Mouse (Mus musculus) embryonic facial prominence, embryonic 12.5 days (tissue): ENCODE data around the gene Crabp1. TPM values are rescaled to one million over a fixed set of nuclear protein-coding genes. Genes with fewer than 3 reads are reported as not detected.

Experiments used
- ATAC-seq: fragments of 200-750 bp; cut with Nextera tagmentation; 2 replicates; pipeline ENCODE4 v1.8.0; 2017; ENCODE audit not compliant: insufficient number of reproducible peaks, insufficient read depth, low FRiP score, low TSS enrichment
- H3K27ac ChIP-seq: fragments of 300-500 bp; sonication (generic); 2 replicates; pipeline ENCODE4 v1.5.1; 2016; ENCODE audit warnings: mild to moderate bottlenecking
- H3K27me3 ChIP-seq: fragments of 300-500 bp; sonication (generic); 2 replicates; pipeline ENCODE4 v1.6.1; 2016; ENCODE audit warnings: mild to moderate bottlenecking, moderate library complexity
- H3K36me3 ChIP-seq: fragments of 300-500 bp; sonication (generic); 2 replicates; pipeline ENCODE4 v1.6.1; 2016; ENCODE audit warnings: mild to moderate bottlenecking
- H3K4me1 ChIP-seq: fragments of 300-500 bp; sonication (generic); 2 replicates; pipeline ENCODE4 v1.6.1; 2016
- H3K4me2 ChIP-seq: fragments of 300-500 bp; sonication (generic); replicated peaks from 2 replicates; pipeline ENCODE4 v1.6.1; 2016; ENCODE audit warnings: mild to moderate bottlenecking, moderate library complexity
- H3K4me3 ChIP-seq: fragments of 300-500 bp; sonication (generic); 2 replicates; pipeline ENCODE4 v1.5.1; 2016; ENCODE audit warnings: mild to moderate bottlenecking
- H3K9ac ChIP-seq: fragments of 300-500 bp; sonication (generic); 2 replicates; pipeline ENCODE4 v1.6.1; 2016; ENCODE audit warnings: mild to moderate bottlenecking, moderate library complexity
- H3K9me3 ChIP-seq: fragments of 300-500 bp; sonication (generic); 2 replicates; pipeline ENCODE4 v1.6.1; 2016; ENCODE audit warnings: mild to moderate bottlenecking, moderate library complexity
- WGBS: fragments of 180-500 bp; shearing (Covaris S2); methylation state at CpG from one replicate; pipeline ENCODE4 v1.1.7; 2016; 5-methylcytosine and 5-hydroxymethylcytosine counted together
- polyA plus RNA-seq: library from polyadenylated mRNA; unstranded; fragments of >200 nt; fragmentation: Nextera tagmentation; extraction: Ambion mirVana; gene quantifications from 2 replicates; pipeline ENCODE4 v1.2.1, GENCODE M21; 2016

Gene Crabp1
- 542 and 609 TPM in 2 replicates for polyA plus RNA-seq

GRCm38 (mm10) chr9:54764561-54765217 lies at the start of gene Crabp1:
Crabp1 (plus strand) TSS chr9:54764748.
- Histone ChIP-seq H3K27me3 (peaks cover 26% of the 10 kb centered on the region), H3K36me3 (no peaks in the 10 kb centered on the region), H3K4me2 (peak within 1 kb of the TSS; percentile 88), H3K9me3 (no peaks in the 10 kb centered on the region), H3K27ac (0 out of 2 replicates have a peak within 1 kb of the TSS, but pooled peaks have one; percentile 23), H3K9ac (peak within 1 kb of the TSS; percentile 50), H3K4me3 (peak within 1 kb of the TSS; percentile 48), H3K4me1 (peaks cover 22% of the 10 kb centered on the region)
- peak; percentile 64 for ATAC-seq
- under 1% methylated on average over 44 of the region's 45 CpGs for WGBS

GRCm38 (mm10) chr9:54715776-54716175 lies 48.8 kb upstream of the Crabp1 start:
- Histone ChIP-seq H3K36me3 (peaks cover 95% of the 10 kb centered on the region), H3K4me3 (no peak overlapping the region), H3K27me3 (no peaks in the 10 kb centered on the region), H3K4me1 (no peaks in the 10 kb centered on the region), H3K27ac (no peak overlapping the region), H3K9ac (no peak overlapping the region), H3K4me2 (no peak overlapping the region), H3K9me3 (no peaks in the 10 kb centered on the region)
- WGBS = 93% methylated on average over 3 of the region's 3 CpGs
- ATAC-seq = no peak

DNA sequence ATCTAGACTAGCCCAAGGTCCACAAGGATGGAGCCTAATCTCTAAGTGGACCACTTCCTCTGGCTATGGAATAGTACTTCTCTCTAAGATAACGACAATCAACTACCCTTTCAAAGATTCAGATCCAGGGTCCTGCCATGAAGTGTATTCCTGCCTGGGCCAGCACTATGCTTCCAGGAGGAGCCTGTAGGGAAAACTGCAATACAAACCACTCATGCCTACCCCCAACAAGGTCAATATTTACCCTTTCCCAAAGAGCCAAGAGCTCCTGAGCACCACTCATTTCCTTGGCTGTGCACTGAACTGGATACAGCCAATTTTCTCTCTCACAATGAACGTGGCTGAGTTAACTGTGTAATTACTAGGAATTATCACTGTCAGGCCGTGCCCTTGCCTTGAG lies 47.0 kb upstream of the Crabp1 start:
- Histone ChIP-seq H3K9ac (no peak overlapping the region), H3K36me3 (peaks cover 89% of the 10 kb centered on the region), H3K4me2 (no peak overlapping the region), H3K27ac (no peak overlapping the region), H3K4me3 (no peak overlapping the region), H3K4me1 (no peaks in the 10 kb centered on the region), H3K27me3 (no peaks in the 10 kb centered on the region), H3K9me3 (no peaks in the 10 kb centered on the region)
- ATAC-seq = no peak
- 79% methylated on average over 3 of the region's 3 CpGs for WGBS

GRCm38 (mm10) chr9:54722156-54722555 lies 42.4 kb upstream of the Crabp1 start:
- no peaks in the 10 kb centered on the region for H3K27me3 ChIP-seq
- H3K36me3 ChIP-seq = peaks cover 87% of the 10 kb centered on the region
- 92% methylated on average over 7 of the region's 7 CpGs for WGBS
- no peaks in the 10 kb centered on the region for H3K9me3 ChIP-seq
- no peak for ATAC-seq
- H3K4me2 ChIP-seq = no peak overlapping the region
- H3K9ac ChIP-seq = no peak overlapping the region
- no peak overlapping the region for H3K27ac ChIP-seq
- no peaks in the 10 kb centered on the region for H3K4me1 ChIP-seq
- H3K4me3 ChIP-seq = no peak overlapping the region

- no peaks in the 10 kb centered on the region for H3K4me1 ChIP-seq
These were observed 42.0 kb upstream of the Crabp1 start for GRCm38 (mm10) chr9:54722596-54722995.

GRCm38 (mm10) chr9:54726315-54726714 lies 38.2 kb upstream of the Crabp1 start:
- Histone ChIP-seq H3K4me1 (no peaks in the 10 kb centered on the region), H3K9ac (no peak overlapping the region), H3K4me2 (no peak overlapping the region), H3K4me3 (no peak overlapping the region), H3K27me3 (no peaks in the 10 kb centered on the region), H3K27ac (no peak overlapping the region), H3K9me3 (no peaks in the 10 kb centered on the region), H3K36me3 (peaks cover 74% of the 10 kb centered on the region)
- no peak for ATAC-seq
- WGBS = 86% methylated on average over 5 of the region's 5 CpGs

More at GRCm38 (mm10) chr9:54722596-54722995, 42.0 kb upstream of the Crabp1 start:
- no peak overlapping the region for H3K9ac ChIP-seq
- 90% methylated on average over 4 of the region's 4 CpGs for WGBS
- H3K27ac ChIP-seq = no peak overlapping the region
- no peak overlapping the region for H3K4me3 ChIP-seq
- no peaks in the 10 kb centered on the region for H3K9me3 ChIP-seq
- ATAC-seq = no peak
- no peaks in the 10 kb centered on the region for H3K27me3 ChIP-seq
- peaks cover 87% of the 10 kb centered on the region for H3K36me3 ChIP-seq
- H3K4me2 ChIP-seq = no peak overlapping the region

DNA sequence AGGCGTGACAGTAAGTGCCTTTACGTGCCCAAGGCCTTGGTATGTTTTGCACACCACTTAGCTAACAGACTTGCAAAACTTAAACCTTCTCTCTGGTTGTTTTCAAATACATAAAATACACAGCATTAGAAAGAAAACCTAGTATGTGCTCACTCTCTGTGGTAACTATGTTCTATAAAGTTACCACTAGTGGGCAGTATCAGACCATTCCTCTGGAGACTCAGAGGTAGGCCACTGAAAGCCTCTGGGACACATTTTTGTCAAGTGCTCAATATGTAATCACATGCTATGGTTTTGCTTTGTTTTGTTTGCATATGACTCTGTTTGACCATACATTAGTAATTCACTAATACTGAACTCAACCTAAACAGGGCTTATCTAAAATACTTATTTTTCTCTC lies 32.4 kb upstream of the Crabp1 start:
- H3K4me3 ChIP-seq = no peak overlapping the region
- H3K9me3 ChIP-seq = no peaks in the 10 kb centered on the region
- H3K4me2 ChIP-seq = no peak overlapping the region
- ATAC-seq = no peak
- H3K27ac ChIP-seq = no peak overlapping the region
- H3K36me3 ChIP-seq = peaks cover 23% of the 10 kb centered on the region
- H3K27me3 ChIP-seq = no peaks in the 10 kb centered on the region
- 91% methylated on average over 2 of the region's 2 CpGs for WGBS
- H3K9ac ChIP-seq = no peak overlapping the region
- H3K4me1 ChIP-seq = peaks cover 8% of the 10 kb centered on the region

GRCm38 (mm10) chr9:54733921-54734638 lies 30.5 kb upstream of the Crabp1 start, which contains the start of gene Wdr61:
Wdr61 (minus strand) TSS chr9:54734519.
- peak within 1 kb of the TSS; percentile 84 for H3K4me3 ChIP-seq
- H3K4me2 ChIP-seq = peak within 1 kb of the TSS; percentile 80
- peaks cover 14% of the 10 kb centered on the region for H3K36me3 ChIP-seq
- peaks cover 11% of the 10 kb centered on the region for H3K4me1 ChIP-seq
- H3K9ac ChIP-seq = peak within 1 kb of the TSS; percentile 80
- no peaks in the 10 kb centered on the region for H3K9me3 ChIP-seq
- ATAC-seq = peak; percentile 93
- H3K27me3 ChIP-seq = no peaks in the 10 kb centered on the region
- peak within 1 kb of the TSS; percentile 46 for H3K27ac ChIP-seq
- 2% methylated on average over 32 of the region's 32 CpGs for WGBS

GRCm38 (mm10) chr9:54734639-54735252 lies 29.8 kb upstream of the Crabp1 start:
- peak overlapping the region; percentile 84 for H3K4me3 ChIP-seq
- WGBS = 20% methylated on average over 11 of the region's 11 CpGs
- H3K9me3 ChIP-seq = no peaks in the 10 kb centered on the region
- H3K9ac ChIP-seq = peak overlapping the region; percentile 80; the same call in 1 of the 2 replicates
- peaks cover 7% of the 10 kb centered on the region; the same call in 1 of the 2 replicates for H3K36me3 ChIP-seq
- H3K27me3 ChIP-seq = no peaks in the 10 kb centered on the region
- H3K27ac ChIP-seq = no peak overlapping the region
- ATAC-seq = no peak
- H3K4me1 ChIP-seq = peaks cover 11% of the 10 kb centered on the region
- H3K4me2 ChIP-seq = peak overlapping the region; percentile 80

DNA sequence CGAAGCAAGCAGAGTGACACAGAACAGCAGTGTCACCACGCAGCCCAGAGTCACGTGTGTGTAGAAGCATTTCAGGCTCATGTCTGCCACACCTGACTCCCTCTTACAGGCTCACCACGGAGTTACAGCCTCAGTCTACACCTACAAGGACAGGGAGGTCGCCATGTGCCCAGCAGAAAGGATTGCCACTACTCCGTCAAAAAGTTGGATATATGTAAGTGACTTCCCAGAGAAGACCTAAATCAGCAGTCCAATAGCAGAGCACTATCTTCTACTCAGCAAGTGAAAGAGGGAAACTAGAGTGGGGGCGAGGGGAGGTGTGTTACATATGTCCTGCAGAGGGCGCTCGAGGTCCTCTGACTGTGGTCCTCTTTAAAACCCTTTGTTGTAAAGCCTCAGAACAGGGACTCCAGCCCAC lies 28.3 kb upstream of the Crabp1 start:
- no peak for ATAC-seq
- 18% methylated on average over 9 of the region's 9 CpGs for WGBS
- H3K4me1 ChIP-seq = peaks cover 15% of the 10 kb centered on the region
- no peaks in the 10 kb centered on the region for H3K27me3 ChIP-seq
- H3K36me3 ChIP-seq = no peaks in the 10 kb centered on the region
- H3K4me3 ChIP-seq = no peak overlapping the region
- H3K9me3 ChIP-seq = no peaks in the 10 kb centered on the region
- no peak overlapping the region for H3K9ac ChIP-seq
- no peak overlapping the region for H3K27ac ChIP-seq
- H3K4me2 ChIP-seq = no peak overlapping the region

DNA sequence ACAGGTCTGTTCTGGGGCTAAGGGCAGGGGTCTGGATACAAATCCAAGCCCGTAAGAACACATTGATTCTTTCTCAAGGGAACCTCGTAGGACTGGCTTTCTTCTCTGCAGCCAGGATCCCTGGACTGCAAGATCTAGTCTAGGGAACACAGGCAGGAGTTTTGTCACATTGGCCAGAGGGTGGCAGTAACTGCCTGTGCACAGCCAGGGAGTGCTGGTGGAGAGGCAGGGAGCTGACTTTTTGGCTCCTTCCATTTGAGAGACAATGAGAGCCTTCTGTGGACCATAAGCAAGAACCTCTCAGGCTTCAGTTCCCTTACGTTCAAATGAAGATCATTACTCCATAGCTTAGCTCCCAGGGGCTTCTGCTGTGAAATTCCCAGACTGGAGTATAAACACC lies 26.2 kb upstream of the Crabp1 start:
- H3K27me3 ChIP-seq = no peaks in the 10 kb centered on the region
- H3K4me3 ChIP-seq = no peak overlapping the region
- no peak overlapping the region for H3K9ac ChIP-seq
- H3K4me2 ChIP-seq = no peak overlapping the region
- H3K36me3 ChIP-seq = no peaks in the 10 kb centered on the region
- H3K4me1 ChIP-seq = peaks cover 11% of the 10 kb centered on the region
- no peaks in the 10 kb centered on the region for H3K9me3 ChIP-seq
- H3K27ac ChIP-seq = no peak overlapping the region
- ATAC-seq = no peak
- WGBS = 19% methylated on average over 3 of the region's 3 CpGs
